Mouse (Mus musculus) liver, embryonic 14.5 days (tissue): ENCODE measurements around the gene Slc22a2.

ENCODE experiments used
- CTCF ChIP-seq: IDR thresholded peaks from 2 replicates; pipeline ENCODE4 v1.5.1; 2016; ENCODE audit warnings: antibody characterized with exemption, low read depth, control low read depth
- EP300 ChIP-seq: IDR thresholded peaks from 2 replicates; pipeline ENCODE4 v1.6.1; 2016; ENCODE audit warnings: antibody characterized with exemption, low read depth

DNA sequence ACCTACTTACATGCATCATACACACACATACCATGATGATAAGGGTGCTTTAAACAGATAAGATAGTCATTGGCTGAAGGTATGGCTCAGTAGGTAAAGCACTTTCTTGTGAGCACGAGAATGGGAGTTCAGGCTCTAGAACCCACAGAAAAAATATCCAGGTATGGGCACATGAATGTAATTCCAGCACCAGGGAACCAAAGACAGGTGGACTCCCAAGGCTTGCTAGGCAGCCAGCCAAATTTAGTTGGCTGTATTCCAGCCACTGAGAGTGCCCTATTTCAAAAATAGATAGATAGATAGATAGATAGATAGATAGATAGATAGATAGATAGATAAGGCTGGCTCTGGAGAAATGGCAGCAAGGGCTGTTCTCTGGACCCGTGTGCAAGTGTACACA is 1.4 kb downstream of the Slc22a2 start:
- no peak for TF ChIP-seq CTCF
- TF ChIP-seq EP300, result no peak
